Mouse (Mus musculus) neural tube, embryonic 13.5 days (tissue): ENCODE results near the gene Fbxl19. TPM values are rescaled to one million over a fixed set of nuclear protein-coding genes. Genes with fewer than 3 reads are reported as not detected.

Experiments used
- ATAC-seq: fragments of 200-750 bp; cut with Nextera tagmentation; 2 replicates; pipeline ENCODE4 v1.8.0; 2017; ENCODE audit warnings: low read depth, mild to moderate bottlenecking, moderate TSS enrichment, moderate library complexity
- H3K27ac ChIP-seq: fragments of 300-500 bp; sonication (generic); replicated peaks from 2 replicates; pipeline ENCODE4 v1.5.1; 2015; ENCODE audit warnings: moderate library complexity, mild to moderate bottlenecking, inconsistent platforms
- H3K27me3 ChIP-seq: fragments of 300-500 bp; sonication (generic); 2 replicates; pipeline ENCODE4 v1.6.1; 2015; ENCODE audit warnings: mild to moderate bottlenecking, inconsistent platforms
- H3K36me3 ChIP-seq: fragments of 300-500 bp; sonication (generic); 2 replicates; pipeline ENCODE4 v1.6.1; 2015; ENCODE audit warnings: mild to moderate bottlenecking, inconsistent platforms
- H3K4me1 ChIP-seq: fragments of 300-500 bp; sonication (generic); replicated peaks from 2 replicates; pipeline ENCODE4 v1.6.1; 2015; ENCODE audit warnings: inconsistent platforms
- H3K4me2 ChIP-seq: fragments of 300-500 bp; sonication (generic); 2 replicates; pipeline ENCODE4 v1.6.1; 2015; ENCODE audit warnings: inconsistent platforms, mild to moderate bottlenecking, moderate library complexity
- H3K4me3 ChIP-seq: fragments of 300-500 bp; sonication (generic); 2 replicates; pipeline ENCODE4 v1.5.1; 2015; ENCODE audit warnings: mild to moderate bottlenecking, inconsistent platforms
- H3K9ac ChIP-seq: fragments of 300-500 bp; sonication (generic); 2 replicates; pipeline ENCODE4 v1.6.1; 2015; ENCODE audit warnings: moderate library complexity, mild to moderate bottlenecking, inconsistent platforms
- H3K9me3 ChIP-seq: fragments of 300-500 bp; sonication (generic); 2 replicates; pipeline ENCODE4 v1.6.1; 2016; ENCODE audit warnings: inconsistent platforms
- WGBS: fragments of 180-500 bp; shearing (Covaris S2); methylation state at CpG from one replicate; pipeline ENCODE4 v1.1.7; 2015; 5-methylcytosine and 5-hydroxymethylcytosine counted together
- polyA plus RNA-seq: library from polyadenylated mRNA; unstranded; fragments of >200 nt; fragmentation: Nextera tagmentation; extraction: Ambion mirVana; gene quantifications from 2 replicates; pipeline ENCODE4 v1.2.1, GENCODE M21; 2015

Gene Fbxl19
- polyA plus RNA-seq, 1 experiment from 2014 or later = 8.8 TPM

GRCm38 (mm10) chr7:127760478-127760877 lies 16.1 kb downstream of the Fbxl19 start:
- ATAC-seq = no peak
- WGBS = 92% methylated on average over 3 of the region's 3 CpGs
- Histone ChIP-seq H3K9me3 (no peaks in the 10 kb centered on the region), H3K27me3 (no peaks in the 10 kb centered on the region), H3K4me1 (peaks cover 24% of the 10 kb centered on the region), H3K4me3 (no peak overlapping the region), H3K36me3 (peaks cover 94% of the 10 kb centered on the region), H3K27ac (no peak overlapping the region), H3K4me2 (no peak overlapping the region), H3K9ac (no peak overlapping the region)

- ATAC-seq = no peak
- Histone ChIP-seq H3K4me2 (no peak overlapping the region), H3K36me3 (peaks cover 94% of the 10 kb centered on the region), H3K4me3 (no peak overlapping the region), H3K4me1 (peaks cover 20% of the 10 kb centered on the region), H3K27ac (no peak overlapping the region), H3K9me3 (no peaks in the 10 kb centered on the region), H3K27me3 (no peaks in the 10 kb centered on the region), H3K9ac (no peak overlapping the region)
- WGBS = 40% methylated on average over 7 of the region's 7 CpGs
These were observed 16.7 kb downstream of the Fbxl19 start for GRCm38 (mm10) chr7:127761026-127761425.

GRCm38 (mm10) chr7:127763642-127764041 lies 19.3 kb downstream of the Fbxl19 start:
- H3K27ac ChIP-seq = no peak overlapping the region
- H3K4me2 ChIP-seq = no peak overlapping the region
- H3K27me3 ChIP-seq = no peaks in the 10 kb centered on the region
- no peak overlapping the region for H3K9ac ChIP-seq
- H3K9me3 ChIP-seq = no peaks in the 10 kb centered on the region
- 89% methylated on average over 4 of the region's 4 CpGs for WGBS
- ATAC-seq = no peak
- H3K36me3 ChIP-seq = peaks cover 94% of the 10 kb centered on the region
- peaks cover 6% of the 10 kb centered on the region for H3K4me1 ChIP-seq
- no peak overlapping the region for H3K4me3 ChIP-seq

- Histone ChIP-seq H3K4me2 (no peak overlapping the region), H3K9me3 (no peaks in the 10 kb centered on the region), H3K27ac (no peak overlapping the region), H3K4me3 (no peak overlapping the region), H3K9ac (no peak overlapping the region), H3K36me3 (peaks cover 77% of the 10 kb centered on the region), H3K4me1 (peaks cover 27% of the 10 kb centered on the region), H3K27me3 (no peaks in the 10 kb centered on the region)
- WGBS = 87% methylated on average over 2 of the region's 2 CpGs
- no peak for ATAC-seq
These were observed 21.4 kb downstream of the Fbxl19 start for GRCm38 (mm10) chr7:127765756-127766155.

- Histone ChIP-seq H3K27me3 (no peaks in the 10 kb centered on the region), H3K4me3 (no peak overlapping the region), H3K27ac (no peak overlapping the region), H3K9ac (no peak overlapping the region), H3K9me3 (no peaks in the 10 kb centered on the region), H3K4me2 (no peak overlapping the region), H3K36me3 (peaks cover 65% of the 10 kb centered on the region), H3K4me1 (peaks cover 31% of the 10 kb centered on the region)
- ATAC-seq = no peak
- WGBS = 80% methylated on average over 17 of the region's 17 CpGs
These were observed 22.7 kb downstream of the Fbxl19 start for GRCm38 (mm10) chr7:127766851-127767609.

GRCm38 (mm10) chr7:127767671-127768345 lies 23.5 kb downstream of the Fbxl19 start:
- H3K27me3 ChIP-seq = no peaks in the 10 kb centered on the region
- no peak overlapping the region for H3K4me2 ChIP-seq
- H3K9me3 ChIP-seq = no peaks in the 10 kb centered on the region
- no peak overlapping the region for H3K27ac ChIP-seq
- WGBS = 96% methylated on average over 19 of the region's 19 CpGs
- H3K4me3 ChIP-seq = no peak overlapping the region
- peaks cover 31% of the 10 kb centered on the region for H3K4me1 ChIP-seq
- no peak for ATAC-seq
- peaks cover 57% of the 10 kb centered on the region for H3K36me3 ChIP-seq
- no peak overlapping the region for H3K9ac ChIP-seq

GRCm38 (mm10) chr7:127768346-127768996 lies 24.1 kb downstream of the Fbxl19 start:
- H3K9me3 ChIP-seq = no peaks in the 10 kb centered on the region
- peak; percentile 18 for ATAC-seq
- no peak overlapping the region; the same call in 1 of the 2 replicates for H3K4me3 ChIP-seq
- no peaks in the 10 kb centered on the region for H3K27me3 ChIP-seq
- H3K4me1 ChIP-seq = peaks cover 31% of the 10 kb centered on the region
- peak overlapping the region; percentile 74 for H3K4me2 ChIP-seq
- 51% methylated on average over 13 of the region's 13 CpGs for WGBS
- H3K36me3 ChIP-seq = peaks cover 53% of the 10 kb centered on the region
- H3K9ac ChIP-seq = no peak overlapping the region
- 0 out of 2 replicates have a peak overlapping the region, but pooled peaks have one; percentile 33 for H3K27ac ChIP-seq

GRCm38 (mm10) chr7:127768997-127769593 lies 24.8 kb downstream of the Fbxl19 start:
- Histone ChIP-seq H3K27me3 (no peaks in the 10 kb centered on the region), H3K36me3 (peaks cover 47% of the 10 kb centered on the region), H3K4me3 (peak overlapping the region; percentile 48), H3K9ac (peak overlapping the region; percentile 80), H3K4me2 (peak overlapping the region; percentile 74), H3K9me3 (no peaks in the 10 kb centered on the region), H3K4me1 (peaks cover 31% of the 10 kb centered on the region), H3K27ac (peak overlapping the region; percentile 74)
- under 1% methylated on average over 16 of the region's 16 CpGs for WGBS
- ATAC-seq = peak; percentile 83

GRCm38 (mm10) chr7:127769651-127770038 lies 25.3 kb downstream of the Fbxl19 start, which contains the start of gene Orai3:
Orai3 (plus strand) TSS chr7:127769815.
- Histone ChIP-seq H3K27ac (peak within 1 kb of the TSS; percentile 74), H3K4me1 (peaks cover 31% of the 10 kb centered on the region), H3K9me3 (no peaks in the 10 kb centered on the region), H3K4me3 (peak within 1 kb of the TSS; percentile 48), H3K27me3 (no peaks in the 10 kb centered on the region), H3K9ac (peak within 1 kb of the TSS; percentile 80), H3K4me2 (peak within 1 kb of the TSS; percentile 74), H3K36me3 (peaks cover 41% of the 10 kb centered on the region)
- under 1% methylated on average over 24 of the region's 24 CpGs for WGBS
- peak; percentile 67 for ATAC-seq

- H3K4me3 ChIP-seq = peak overlapping the region; percentile 48
- ATAC-seq = peak; percentile 28
- H3K27ac ChIP-seq = peak overlapping the region; percentile 74
- H3K4me2 ChIP-seq = peak overlapping the region; percentile 74
- H3K9ac ChIP-seq = peak overlapping the region; percentile 80
- no peaks in the 10 kb centered on the region for H3K9me3 ChIP-seq
- 5% methylated on average over 27 of the region's 27 CpGs for WGBS
- H3K4me1 ChIP-seq = peaks cover 31% of the 10 kb centered on the region
- peaks cover 35% of the 10 kb centered on the region for H3K36me3 ChIP-seq
- no peaks in the 10 kb centered on the region for H3K27me3 ChIP-seq
These were observed 25.9 kb downstream of the Fbxl19 start for GRCm38 (mm10) chr7:127770039-127770905.

- peak overlapping the region; percentile 48; the same call in 1 of the 2 replicates for H3K4me3 ChIP-seq
- 75% methylated on average over 5 of the region's 5 CpGs for WGBS
- no peaks in the 10 kb centered on the region for H3K9me3 ChIP-seq
- peak overlapping the region; percentile 74; the same call in 1 of the 2 replicates for H3K4me2 ChIP-seq
- no peak for ATAC-seq
- no peaks in the 10 kb centered on the region for H3K27me3 ChIP-seq
- peaks cover 38% of the 10 kb centered on the region for H3K4me1 ChIP-seq
- peak overlapping the region; percentile 80 for H3K9ac ChIP-seq
- H3K27ac ChIP-seq = no peak overlapping the region
- H3K36me3 ChIP-seq = peaks cover 25% of the 10 kb centered on the region
These were observed 26.9 kb downstream of the Fbxl19 start for GRCm38 (mm10) chr7:127771262-127771661.
